Mouse (Mus musculus) neural tube, embryonic 11.5 days (tissue): ENCODE results near the gene Adamts14. TPM values are rescaled to one million over a fixed set of nuclear protein-coding genes. Genes with fewer than 3 reads are reported as not detected.

Experiments used
- ATAC-seq: fragments of 200-750 bp; cut with Nextera tagmentation; 2 replicates; pipeline ENCODE4 v1.8.0; 2017; ENCODE audit warnings: moderate number of reproducible peaks, mild to moderate bottlenecking, moderate TSS enrichment, moderate library complexity; ENCODE audit not compliant: insufficient read depth, low FRiP score, low TSS enrichment
- DNase-seq: peaks from one replicate; pipeline ENCODE4 v3.0.0-alpha.2; 2015; ENCODE audit warnings: low spot score
- H3K27ac ChIP-seq: fragments of 300-500 bp; sonication (generic); 2 replicates; pipeline ENCODE4 v1.5.1; 2014; ENCODE audit warnings: low read depth, mild to moderate bottlenecking, low read length
- H3K27me3 ChIP-seq: fragments of 300-500 bp; sonication (generic); 2 replicates; pipeline ENCODE4 v1.6.1; 2014; ENCODE audit warnings: mild to moderate bottlenecking, low read length, mixed read lengths; ENCODE audit not compliant: control insufficient read depth, insufficient read depth
- H3K36me3 ChIP-seq: fragments of 300-500 bp; sonication (generic); 2 replicates; pipeline ENCODE4 v1.6.1; 2014; ENCODE audit warnings: mild to moderate bottlenecking, low read length, moderate library complexity, mixed read lengths; ENCODE audit not compliant: control insufficient read depth, insufficient read depth
- H3K4me1 ChIP-seq: fragments of 300-500 bp; sonication (generic); 2 replicates; pipeline ENCODE4 v1.6.1; 2014; ENCODE audit warnings: low read length, mixed read lengths; ENCODE audit not compliant: control insufficient read depth, insufficient read depth
- H3K4me2 ChIP-seq: fragments of 300-500 bp; sonication (generic); 2 replicates; pipeline ENCODE4 v1.6.1; 2014; ENCODE audit warnings: low read depth, mild to moderate bottlenecking, moderate library complexity
- H3K4me3 ChIP-seq: fragments of 300-500 bp; sonication (generic); 2 replicates; pipeline ENCODE4 v1.5.1; 2014; ENCODE audit warnings: low read depth, low read length
- H3K9ac ChIP-seq: fragments of 300-500 bp; sonication (generic); 2 replicates; pipeline ENCODE4 v1.6.1; 2014; ENCODE audit warnings: mild to moderate bottlenecking, low read length
- H3K9me3 ChIP-seq: fragments of 300-500 bp; sonication (generic); 2 replicates; pipeline ENCODE4 v1.6.1; 2016; ENCODE audit warnings: low read length; ENCODE audit not compliant: control insufficient read depth
- WGBS: fragments of 180-500 bp; shearing (Covaris S2); extraction: QIAGEN DNeasy Blood & Tissue Kit; methylation state at CpG from one replicate; pipeline ENCODE4 v1.1.7; 2014; 5-methylcytosine and 5-hydroxymethylcytosine counted together
- polyA plus RNA-seq: library from polyadenylated mRNA; unstranded; fragments of >200 nt; fragmentation: Nextera tagmentation; extraction: Ambion mirVana; gene quantifications from 2 replicates; pipeline ENCODE4 v1.2.1, GENCODE M21; 2014

Gene Adamts14
- polyA plus RNA-seq, 1 experiment from 2014 or later, result 0.34 TPM

DNA sequence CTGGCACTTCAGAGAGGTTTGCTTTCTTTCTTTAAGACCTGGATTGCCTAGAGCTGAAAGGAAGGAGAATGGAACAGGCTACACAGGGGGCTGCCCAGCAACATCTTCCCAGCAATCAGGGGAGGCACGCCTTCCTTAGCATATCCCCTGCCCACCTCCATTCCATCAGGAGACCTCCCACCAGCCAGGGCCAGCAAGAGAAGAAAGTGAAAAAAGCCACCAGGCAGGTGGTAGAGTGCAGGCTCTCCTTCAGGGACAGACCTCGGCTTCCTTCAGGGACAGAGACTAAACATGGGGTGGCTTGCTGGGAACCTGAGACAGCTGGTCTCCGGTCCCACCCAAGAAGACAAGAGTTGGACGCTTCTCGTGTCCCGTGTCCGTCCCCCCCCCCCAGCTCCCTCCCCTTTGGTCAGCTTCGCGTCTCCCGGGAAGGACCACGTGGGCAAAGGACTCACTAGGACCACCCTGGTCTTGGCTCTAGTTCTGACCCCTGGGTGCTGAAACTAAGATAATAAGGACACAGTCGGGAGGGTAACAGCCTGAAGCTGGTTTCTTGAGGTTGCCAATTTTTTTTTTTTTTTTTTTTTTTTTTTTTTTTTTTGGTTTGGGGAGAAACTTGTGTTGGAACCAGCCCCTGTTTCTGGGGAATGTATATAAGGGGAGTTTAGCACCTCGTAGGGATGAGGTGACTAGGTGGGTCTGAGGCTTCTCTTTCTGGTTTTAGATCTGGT lies 98.4 kb downstream of the Adamts14 start:
- H3K27me3 ChIP-seq, result no peaks in the 10 kb centered on the region
- 41% methylated on average over 13 of the region's 13 CpGs for WGBS
- ATAC-seq (no peak), DNase-seq (no peak)
- H3K36me3 ChIP-seq, result no peaks in the 10 kb centered on the region
- no peaks in the 10 kb centered on the region for H3K4me1 ChIP-seq
- no peak overlapping the region for H3K9ac ChIP-seq
- H3K4me2 ChIP-seq, result no peak overlapping the region
- no peaks in the 10 kb centered on the region for H3K9me3 ChIP-seq
- no peak overlapping the region for H3K4me3 ChIP-seq
- no peak overlapping the region for H3K27ac ChIP-seq

DNA sequence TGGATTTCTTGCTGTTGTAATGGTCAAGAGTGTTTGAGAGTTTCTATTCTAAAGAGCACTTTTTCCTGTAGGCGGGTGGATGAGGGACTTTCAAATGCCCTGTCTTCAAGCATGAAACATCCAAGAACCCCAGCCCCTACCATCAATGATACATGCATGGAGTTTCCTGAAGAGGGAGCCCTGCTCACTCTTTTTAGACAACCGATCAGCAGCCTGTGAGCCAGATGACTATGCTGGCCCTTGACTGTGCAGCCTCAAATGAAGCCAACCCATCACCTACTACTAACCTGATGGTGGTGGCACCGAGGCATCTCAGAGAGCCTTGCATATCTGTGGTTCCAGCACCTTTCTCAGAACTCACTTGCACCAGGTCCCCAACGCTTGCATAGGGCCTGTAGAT lies 100.7 kb downstream of the Adamts14 start:
- Histone ChIP-seq H3K4me2 (no peak overlapping the region), H3K36me3 (no peaks in the 10 kb centered on the region), H3K27ac (no peak overlapping the region), H3K4me1 (no peaks in the 10 kb centered on the region), H3K27me3 (no peaks in the 10 kb centered on the region), H3K9me3 (no peaks in the 10 kb centered on the region), H3K9ac (no peak overlapping the region), H3K4me3 (no peak overlapping the region)
- DNase-seq, result no peak
- ATAC-seq, result no peak
- WGBS, result 81% methylated on average over 4 of the region's 4 CpGs

DNA sequence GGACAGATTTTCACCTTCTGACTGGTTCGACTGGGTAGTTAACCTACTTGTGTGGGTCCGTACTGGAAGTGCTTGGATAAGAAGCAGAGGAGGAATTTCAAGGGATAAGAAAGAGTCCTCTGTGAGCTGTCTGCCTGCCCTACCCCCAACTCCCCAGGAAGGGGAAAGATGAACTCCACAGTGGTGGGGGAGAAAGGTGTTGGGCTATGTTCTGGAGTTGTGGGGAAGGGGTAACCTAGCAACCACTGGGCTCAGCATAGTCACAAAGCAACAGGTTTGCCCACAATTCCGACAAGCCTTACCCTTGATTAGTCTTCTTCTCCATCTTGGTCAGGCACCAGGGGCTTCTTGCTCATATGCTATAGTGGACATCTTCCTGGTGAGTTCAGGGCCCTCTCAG lies 101.6 kb downstream of the Adamts14 start, which contains the start of gene Tbata:
Gene Tbata, plus strand, starts transcription at position 301 of the 400 bp plus-strand sequence.
- H3K27me3 ChIP-seq, result no peaks in the 10 kb centered on the region
- no peak within 1 kb of the TSS for H3K27ac ChIP-seq
- 64% methylated on average over 3 of the region's 3 CpGs for WGBS
- ATAC-seq (no peak), DNase-seq (no peak)
- no peaks in the 10 kb centered on the region for H3K36me3 ChIP-seq
- H3K9ac ChIP-seq, result no peak within 1 kb of the TSS
- no peak within 1 kb of the TSS for H3K4me3 ChIP-seq
- H3K9me3 ChIP-seq, result no peaks in the 10 kb centered on the region
- no peaks in the 10 kb centered on the region for H3K4me1 ChIP-seq
- H3K4me2 ChIP-seq, result no peak within 1 kb of the TSS

DNA sequence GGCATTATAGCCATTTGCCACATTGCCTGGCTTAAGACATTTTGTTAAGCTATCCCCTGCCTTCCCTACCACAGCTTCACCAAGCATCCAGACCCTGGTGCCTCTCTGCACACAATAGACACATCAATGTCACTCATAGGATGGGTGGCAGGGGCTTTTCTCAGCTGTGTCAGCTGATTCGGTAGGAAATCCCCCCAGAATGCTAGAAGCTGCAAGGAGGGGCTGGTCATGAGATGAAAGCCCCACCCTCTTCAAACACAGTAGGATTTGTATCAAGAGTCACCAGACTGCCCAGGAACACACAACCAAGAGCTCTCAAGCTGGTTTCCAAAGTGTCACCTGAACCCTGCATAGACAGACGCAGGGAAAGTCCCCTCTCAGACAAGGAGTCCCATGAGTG lies 104.8 kb downstream of the Adamts14 start:
- no peak overlapping the region for H3K4me3 ChIP-seq
- no peaks in the 10 kb centered on the region for H3K4me1 ChIP-seq
- no peak for ATAC-seq
- H3K27ac ChIP-seq, result no peak overlapping the region
- DNase-seq, result no peak
- no peak overlapping the region for H3K4me2 ChIP-seq
- H3K9ac ChIP-seq, result no peak overlapping the region
- 78% methylated on average over 2 of the region's 2 CpGs for WGBS
- no peaks in the 10 kb centered on the region for H3K9me3 ChIP-seq
- no peaks in the 10 kb centered on the region for H3K36me3 ChIP-seq
- no peaks in the 10 kb centered on the region for H3K27me3 ChIP-seq

DNA sequence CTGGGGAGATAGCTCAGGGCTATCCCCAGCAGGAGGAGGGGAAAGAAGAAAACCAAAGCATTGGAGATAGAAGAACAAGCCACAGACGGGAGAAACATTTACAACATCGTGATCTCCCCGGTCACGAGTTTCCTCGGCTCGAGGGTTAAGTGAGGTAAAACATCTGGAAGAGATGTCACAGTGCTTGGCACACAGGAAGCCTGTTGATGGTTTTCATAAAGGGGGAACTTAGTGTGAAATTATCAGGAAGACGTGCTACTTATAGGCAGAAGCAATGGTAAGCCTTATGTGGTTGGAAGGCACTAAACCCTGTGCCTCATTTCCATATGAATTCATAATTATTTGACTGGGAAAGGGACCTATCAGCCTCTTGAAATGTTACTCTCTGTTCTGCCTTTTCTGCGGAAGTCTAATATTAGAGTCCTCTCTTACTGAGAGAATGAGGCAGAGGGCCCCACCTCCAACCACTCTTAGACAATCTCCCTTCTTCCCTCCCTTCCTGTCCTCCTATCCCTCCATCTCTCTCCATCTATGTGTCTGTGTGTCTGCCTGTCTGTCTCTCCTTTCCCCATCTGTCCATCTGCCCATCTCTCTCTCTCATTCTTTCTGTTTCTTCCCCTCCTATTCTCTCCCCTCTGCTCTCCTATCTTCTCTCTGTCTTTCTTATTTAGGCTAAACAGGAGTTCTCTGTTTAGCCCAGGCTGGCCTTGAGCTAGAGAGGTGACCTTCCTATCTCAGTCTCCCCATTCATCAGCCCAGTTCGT lies 105.7 kb downstream of the Adamts14 start:
- WGBS, result 65% methylated on average over 9 of the region's 9 CpGs
- ATAC-seq (no peak), DNase-seq (no peak)
- Histone ChIP-seq H3K4me2 (no peak overlapping the region), H3K36me3 (no peaks in the 10 kb centered on the region), H3K27me3 (no peaks in the 10 kb centered on the region), H3K27ac (no peak overlapping the region), H3K4me3 (no peak overlapping the region), H3K4me1 (no peaks in the 10 kb centered on the region), H3K9ac (no peak overlapping the region), H3K9me3 (no peaks in the 10 kb centered on the region)

DNA sequence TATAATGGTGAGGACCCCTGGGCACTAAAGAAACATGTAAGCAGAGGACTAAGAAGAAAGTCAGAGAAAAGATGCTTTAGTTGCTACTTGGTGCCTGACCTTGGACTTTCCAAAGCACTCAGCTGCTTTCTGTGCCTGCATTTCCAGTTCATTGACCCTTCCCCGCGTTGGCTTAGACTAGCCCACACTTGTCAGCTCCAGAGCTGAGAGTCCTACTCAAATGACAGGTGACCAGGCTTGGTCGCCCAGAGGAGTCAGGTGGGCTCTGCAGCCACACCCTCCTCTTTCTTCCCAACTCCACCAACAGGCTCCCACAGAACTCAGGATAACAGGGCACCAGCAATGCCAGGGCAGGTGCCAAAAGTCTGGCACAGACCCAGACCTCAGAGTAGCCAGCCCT lies 110.9 kb downstream of the Adamts14 start:
- no peaks in the 10 kb centered on the region for H3K4me1 ChIP-seq
- H3K27me3 ChIP-seq, result no peaks in the 10 kb centered on the region
- no peak overlapping the region for H3K27ac ChIP-seq
- WGBS, result 82% methylated on average over 3 of the region's 3 CpGs
- no peak overlapping the region for H3K4me2 ChIP-seq
- H3K36me3 ChIP-seq, result no peaks in the 10 kb centered on the region
- H3K4me3 ChIP-seq, result no peak overlapping the region
- H3K9me3 ChIP-seq, result no peaks in the 10 kb centered on the region
- ATAC-seq (no peak), DNase-seq (no peak)
- no peak overlapping the region for H3K9ac ChIP-seq

DNA sequence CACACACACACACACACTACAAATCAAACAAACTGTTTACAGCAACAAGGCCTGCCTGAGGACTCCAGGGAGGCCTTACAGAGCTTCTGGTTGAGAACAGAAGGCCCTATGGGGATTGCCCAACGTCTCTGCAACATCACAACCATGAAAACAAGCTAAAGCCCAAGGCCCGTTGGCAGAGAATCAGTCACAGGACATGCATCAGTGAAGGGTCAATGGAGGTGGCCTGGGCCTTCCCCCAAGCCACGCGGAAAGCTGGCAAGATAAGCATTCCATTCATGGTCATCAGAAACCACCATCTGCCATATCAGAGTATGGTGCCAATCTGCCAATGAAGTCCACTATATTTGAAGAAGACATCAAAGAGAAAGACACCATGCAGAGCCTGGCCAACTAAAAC lies 112.6 kb downstream of the Adamts14 start:
- 86% methylated on average over 4 of the region's 4 CpGs for WGBS
- Histone ChIP-seq H3K4me3 (no peak overlapping the region), H3K4me1 (no peaks in the 10 kb centered on the region), H3K27ac (no peak overlapping the region), H3K36me3 (no peaks in the 10 kb centered on the region), H3K9ac (no peak overlapping the region), H3K27me3 (no peaks in the 10 kb centered on the region), H3K9me3 (no peaks in the 10 kb centered on the region), H3K4me2 (no peak overlapping the region)
- no peak for DNase-seq
- ATAC-seq, result no peak

DNA sequence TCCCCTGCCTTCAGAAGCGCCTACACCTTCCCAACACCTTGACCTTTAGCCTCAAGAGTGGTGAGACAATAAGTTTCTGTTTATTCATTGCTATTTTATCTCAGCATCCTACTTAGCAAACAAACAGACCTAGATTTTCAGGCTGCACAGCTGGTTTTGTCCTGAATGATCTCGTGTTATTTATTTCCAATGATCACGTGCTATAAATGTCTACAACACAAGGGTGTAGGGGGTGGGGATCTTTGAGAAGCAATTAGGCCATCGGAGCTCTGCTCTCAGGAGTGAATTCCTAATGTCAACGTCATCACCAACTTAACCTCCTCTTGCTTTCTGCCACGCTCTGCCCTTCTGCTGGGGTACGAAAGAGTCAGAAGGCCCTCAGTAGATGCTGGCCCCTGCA lies 113.1 kb downstream of the Adamts14 start:
- Histone ChIP-seq H3K27ac (no peak overlapping the region), H3K9me3 (no peaks in the 10 kb centered on the region), H3K4me3 (no peak overlapping the region), H3K4me2 (no peak overlapping the region), H3K4me1 (no peaks in the 10 kb centered on the region), H3K9ac (no peak overlapping the region), H3K36me3 (no peaks in the 10 kb centered on the region), H3K27me3 (no peaks in the 10 kb centered on the region)
- ATAC-seq (no peak), DNase-seq (no peak)
- 81% methylated on average over 7 of the region's 7 CpGs for WGBS

DNA sequence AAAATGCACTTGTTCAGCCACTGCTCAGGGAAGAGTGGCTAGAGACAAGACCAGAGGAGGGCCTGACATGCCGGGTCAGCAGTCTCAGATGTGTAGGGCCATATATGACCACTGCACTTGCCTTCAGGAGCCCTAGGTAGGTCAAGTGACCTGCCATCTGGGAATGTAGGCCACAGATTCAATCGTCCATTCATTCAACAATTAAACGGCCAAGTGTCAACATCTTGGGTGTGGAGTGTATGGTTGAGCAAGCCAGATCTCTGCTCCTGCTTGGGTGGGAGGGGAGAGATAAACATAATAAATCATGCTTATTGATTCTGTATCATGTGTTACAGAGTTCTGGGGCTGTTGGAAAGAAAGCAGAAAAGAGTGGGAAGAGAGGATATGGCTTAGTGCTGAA lies 114.6 kb downstream of the Adamts14 start:
- ATAC-seq, result no peak
- H3K9ac ChIP-seq, result no peak overlapping the region
- 80% methylated on average over 3 of the region's 3 CpGs for WGBS

More for the DNA sequence above, 114.6 kb downstream of the Adamts14 start:
- DNase-seq, result no peak
- Histone ChIP-seq H3K4me3 (no peak overlapping the region), H3K4me2 (no peak overlapping the region), H3K36me3 (no peaks in the 10 kb centered on the region), H3K9me3 (no peaks in the 10 kb centered on the region), H3K4me1 (no peaks in the 10 kb centered on the region), H3K27ac (no peak overlapping the region), H3K27me3 (no peaks in the 10 kb centered on the region)
